Mouse (Mus musculus) midbrain, embryonic 11.5 days (tissue): ENCODE data around the gene Pnrc2. TPM values are rescaled to one million over a fixed set of nuclear protein-coding genes. Genes with fewer than 3 reads are reported as not detected.

Source experiments
- ATAC-seq: fragments of 200-750 bp; cut with Nextera tagmentation; 2 replicates; pipeline ENCODE4 v1.8.0; 2017; ENCODE audit warnings: moderate TSS enrichment, moderate library complexity; ENCODE audit not compliant: low FRiP score
- DNase-seq: peaks from one replicate; pipeline ENCODE4 v3.0.0; 2015; ENCODE audit warnings: low spot score; ENCODE audit errors: missing footprints
- H3K27ac ChIP-seq: fragments of 300-500 bp; sonication (generic); 2 replicates; pipeline ENCODE4 v1.5.1; 2014; ENCODE audit warnings: low read depth, low read length
- H3K27me3 ChIP-seq: fragments of 300-500 bp; sonication (generic); 2 replicates; pipeline ENCODE4 v1.6.1; 2014; ENCODE audit warnings: mild to moderate bottlenecking, low read length, moderate library complexity, mixed read lengths; ENCODE audit not compliant: control insufficient read depth, insufficient read depth
- H3K36me3 ChIP-seq: fragments of 300-500 bp; sonication (generic); 2 replicates; pipeline ENCODE4 v1.6.1; 2014; ENCODE audit warnings: mild to moderate bottlenecking, low read length, moderate library complexity, mixed read lengths; ENCODE audit not compliant: control insufficient read depth, insufficient read depth
- H3K4me1 ChIP-seq: fragments of 300-500 bp; sonication (generic); 2 replicates; pipeline ENCODE4 v1.6.1; 2014; ENCODE audit warnings: low read length; ENCODE audit not compliant: control insufficient read depth, insufficient read depth
- H3K4me2 ChIP-seq: fragments of 300-500 bp; sonication (generic); 2 replicates; pipeline ENCODE4 v1.6.1; 2014; ENCODE audit warnings: mild to moderate bottlenecking, moderate library complexity
- H3K4me3 ChIP-seq: fragments of 300-500 bp; sonication (generic); 2 replicates; pipeline ENCODE4 v1.5.1; 2014; ENCODE audit warnings: low read depth, low read length
- H3K9ac ChIP-seq: fragments of 300-500 bp; sonication (generic); 2 replicates; pipeline ENCODE4 v1.6.1; 2014; ENCODE audit warnings: low read length
- H3K9me3 ChIP-seq: fragments of 300-500 bp; sonication (generic); 2 replicates; pipeline ENCODE4 v1.6.1; 2016; ENCODE audit warnings: low read length; ENCODE audit not compliant: control insufficient read depth
- WGBS: fragments of 180-500 bp; shearing (Covaris S2); extraction: QIAGEN DNeasy Blood & Tissue Kit; methylation state at CpG from one replicate; pipeline ENCODE4 v1.1.7; 2014; 5-methylcytosine and 5-hydroxymethylcytosine counted together
- polyA plus RNA-seq: library from polyadenylated mRNA; unstranded; fragments of >200 nt; fragmentation: Nextera tagmentation; extraction: Ambion mirVana; gene quantifications from 2 replicates; pipeline ENCODE4 v1.2.1, GENCODE M21; 2014

The Pnrc2 gene
- polyA plus RNA-seq, 1 experiment from 2014 or later = 258 TPM

DNA sequence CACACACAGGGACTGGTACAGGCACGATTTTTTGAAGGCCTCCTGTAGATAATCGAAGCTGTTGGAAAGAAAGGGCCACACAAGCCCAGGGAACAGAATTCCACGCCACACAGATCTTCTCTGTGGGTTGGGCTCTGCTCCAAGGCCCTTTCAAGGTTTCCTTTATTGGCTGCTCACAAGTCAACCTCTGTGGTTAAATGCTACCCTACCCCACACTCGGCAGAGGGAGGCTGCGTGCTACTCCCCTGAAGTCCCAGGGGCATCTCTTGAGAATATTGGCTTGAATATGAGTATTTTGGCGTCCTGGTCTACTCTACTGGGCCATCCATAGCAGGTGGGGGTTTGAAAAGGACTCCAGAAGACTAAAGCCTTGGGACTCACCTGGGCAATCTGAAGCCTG is 22.5 kb upstream of the Pnrc2 start:
- H3K9ac ChIP-seq = no peak overlapping the region
- ATAC-seq = no peak
- H3K27ac ChIP-seq = no peak overlapping the region
- no peak for DNase-seq
- 80% methylated on average over 6 of the region's 6 CpGs for WGBS
- no peaks in the 10 kb centered on the region for H3K27me3 ChIP-seq
- H3K4me2 ChIP-seq = no peak overlapping the region
- no peaks in the 10 kb centered on the region for H3K36me3 ChIP-seq
- no peaks in the 10 kb centered on the region for H3K4me1 ChIP-seq
- H3K4me3 ChIP-seq = no peak overlapping the region
- no peaks in the 10 kb centered on the region for H3K9me3 ChIP-seq

DNA sequence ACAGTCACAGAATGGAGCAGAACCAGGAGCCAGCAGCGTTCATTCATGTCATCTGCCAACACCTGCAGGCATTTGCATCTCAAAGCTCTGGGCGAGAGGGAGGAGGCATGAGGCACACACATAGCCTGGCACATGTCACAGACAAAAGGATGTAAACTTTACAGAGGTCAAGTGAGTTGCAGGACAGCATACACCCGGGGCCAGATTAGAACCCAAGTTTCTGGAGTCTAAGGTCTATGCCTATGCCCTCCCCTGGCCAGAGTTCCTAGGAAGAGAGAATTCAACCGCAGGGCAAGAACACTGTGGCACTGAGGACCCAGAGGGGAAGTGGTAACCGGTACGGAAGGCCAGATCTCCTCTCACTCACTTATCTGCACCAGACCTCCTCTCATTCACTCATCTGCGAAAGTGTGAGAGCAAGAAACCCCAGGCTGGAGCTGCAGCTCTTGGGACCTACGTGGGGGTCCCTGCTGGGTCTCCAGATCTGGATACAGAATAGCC is 21.5 kb upstream of the Pnrc2 start, which contains the start of gene Cnr2:
Gene Cnr2, plus strand, starts transcription at position 324 of the 501 bp plus-strand sequence.
- Histone ChIP-seq H3K36me3 (no peaks in the 10 kb centered on the region), H3K27ac (no peak within 1 kb of the TSS), H3K4me2 (no peak within 1 kb of the TSS), H3K9me3 (no peaks in the 10 kb centered on the region), H3K27me3 (no peaks in the 10 kb centered on the region), H3K9ac (no peak within 1 kb of the TSS), H3K4me3 (no peak within 1 kb of the TSS), H3K4me1 (no peaks in the 10 kb centered on the region)
- DNase-seq (no peak), ATAC-seq (no peak)
- WGBS = 69% methylated on average over 8 of the region's 8 CpGs

DNA sequence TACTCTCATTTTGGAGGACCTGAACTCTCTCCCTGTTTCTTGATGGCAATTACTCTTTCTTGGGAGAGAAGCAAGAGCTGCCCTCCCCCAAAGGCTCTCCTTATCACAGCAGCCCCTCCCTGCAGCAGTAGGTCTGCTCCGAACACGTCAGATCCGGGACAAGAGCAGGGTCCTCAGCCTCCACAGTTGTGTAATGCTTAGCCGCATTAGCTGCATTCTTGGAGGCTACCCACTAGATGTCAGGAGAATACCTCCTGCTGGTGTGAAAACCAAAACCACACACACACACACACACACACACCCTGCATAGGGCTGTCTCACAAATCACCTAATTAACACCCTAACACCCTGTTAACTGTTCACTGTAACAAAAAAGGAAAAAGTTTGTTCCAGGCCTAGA is 19.2 kb upstream of the Pnrc2 start:
- DNase-seq (no peak), ATAC-seq (no peak)
- Histone ChIP-seq H3K27me3 (no peaks in the 10 kb centered on the region), H3K4me3 (no peak overlapping the region), H3K27ac (no peak overlapping the region), H3K4me1 (no peaks in the 10 kb centered on the region), H3K4me2 (no peak overlapping the region), H3K36me3 (no peaks in the 10 kb centered on the region), H3K9me3 (no peaks in the 10 kb centered on the region), H3K9ac (no peak overlapping the region)
- WGBS = 70% methylated on average over 4 of the region's 4 CpGs

DNA sequence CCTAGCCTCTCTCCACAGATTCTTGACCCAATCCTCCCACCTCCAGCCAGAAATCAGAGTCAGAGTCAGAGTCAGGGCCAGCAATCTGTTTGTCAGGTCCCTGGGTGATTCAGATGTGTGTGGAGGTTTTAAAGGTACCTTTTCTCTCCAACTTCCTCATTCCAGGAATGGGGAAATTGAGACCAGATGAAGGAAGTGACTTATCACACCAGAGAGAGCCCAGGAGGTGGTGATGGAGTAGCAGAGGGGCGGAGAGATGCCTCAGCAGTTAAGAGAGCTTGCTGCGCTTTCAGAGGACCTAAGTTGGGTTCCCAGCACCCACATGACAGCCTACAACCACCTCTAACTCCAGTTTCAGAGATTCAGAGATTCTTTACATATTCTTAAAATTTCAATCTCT is 17.9 kb upstream of the Pnrc2 start:
- no peak overlapping the region for H3K9ac ChIP-seq
- H3K4me1 ChIP-seq = no peaks in the 10 kb centered on the region
- no peak for DNase-seq
- H3K27ac ChIP-seq = no peak overlapping the region
- 83% methylated on average over 2 of the region's 2 CpGs for WGBS
- no peak for ATAC-seq
- H3K4me2 ChIP-seq = no peak overlapping the region
- no peaks in the 10 kb centered on the region for H3K36me3 ChIP-seq
- no peaks in the 10 kb centered on the region for H3K27me3 ChIP-seq
- no peaks in the 10 kb centered on the region for H3K9me3 ChIP-seq
- no peak overlapping the region for H3K4me3 ChIP-seq

DNA sequence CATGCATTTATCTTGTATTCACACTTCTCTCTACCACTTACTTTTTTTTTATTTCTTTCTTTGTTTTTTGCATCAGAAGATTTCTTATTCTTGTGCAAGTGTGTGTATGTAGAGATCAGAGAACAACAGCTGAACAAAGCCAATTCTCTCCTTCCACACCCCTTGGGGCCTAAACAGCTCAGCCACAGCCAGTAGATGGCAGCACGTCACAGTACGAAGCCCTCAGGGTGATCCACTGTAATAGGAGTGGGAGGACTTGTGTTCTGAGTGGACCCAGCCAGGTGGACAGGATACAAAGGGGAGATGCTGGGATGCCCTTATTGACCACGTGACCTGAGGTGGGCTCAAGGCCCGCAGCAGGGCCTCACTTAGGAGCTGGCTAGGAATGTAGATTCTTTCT is 16.2 kb upstream of the Pnrc2 start:
- H3K27me3 ChIP-seq = no peaks in the 10 kb centered on the region
- 6% methylated on average over 4 of the region's 4 CpGs for WGBS
- ATAC-seq = peak; percentile 70

DNA sequence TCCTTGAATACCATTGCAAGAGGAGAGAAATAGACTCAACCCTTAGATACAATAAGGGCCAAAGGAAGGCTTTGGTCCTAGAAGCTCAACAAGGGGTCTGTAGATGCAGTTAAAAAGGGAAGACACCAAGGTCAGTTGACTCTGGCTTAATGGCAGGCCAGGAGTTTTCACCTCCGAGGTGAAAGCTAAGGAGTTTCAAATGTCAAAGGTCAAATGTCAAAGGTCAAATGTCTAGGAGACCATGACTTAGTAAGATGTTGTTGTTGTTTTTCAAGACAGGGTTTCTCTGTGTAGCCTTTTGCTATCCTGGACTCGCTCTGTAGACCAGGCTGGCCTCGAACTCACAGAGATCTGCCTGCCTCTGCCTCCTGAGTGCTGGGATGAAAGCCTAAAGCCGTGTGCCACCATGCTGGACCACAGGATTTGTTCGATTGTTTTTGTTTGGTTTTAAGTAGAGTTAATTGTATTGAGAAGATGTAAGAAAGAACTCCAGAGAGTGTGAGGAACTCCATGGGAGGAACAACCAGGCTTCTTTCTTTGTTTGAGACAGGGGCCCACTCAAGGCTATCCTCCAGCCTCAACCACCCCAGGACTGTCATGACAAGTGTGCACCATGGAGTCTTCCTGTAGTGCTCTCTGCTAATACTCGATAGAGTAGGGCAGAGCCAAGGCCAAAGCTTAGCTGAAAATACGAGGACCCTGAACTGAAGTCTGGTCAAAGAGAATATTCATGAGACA is 15.7 kb upstream of the Pnrc2 start:
- H3K4me2 ChIP-seq = no peak overlapping the region
- no peaks in the 10 kb centered on the region for H3K36me3 ChIP-seq
- no peak overlapping the region for H3K4me3 ChIP-seq
- H3K9me3 ChIP-seq = no peaks in the 10 kb centered on the region
- ATAC-seq (no peak), DNase-seq (peak; percentile 85)
- 84% methylated on average over 7 of the region's 7 CpGs for WGBS
- H3K9ac ChIP-seq = no peak overlapping the region
- no peaks in the 10 kb centered on the region for H3K27me3 ChIP-seq
- H3K4me1 ChIP-seq = no peaks in the 10 kb centered on the region
- H3K27ac ChIP-seq = no peak overlapping the region

More for the DNA sequence above, 16.2 kb upstream of the Pnrc2 start:
- H3K4me2 ChIP-seq = no peak overlapping the region
- DNase-seq = peak; percentile 93
- no peaks in the 10 kb centered on the region for H3K4me1 ChIP-seq
- H3K36me3 ChIP-seq = no peaks in the 10 kb centered on the region
- no peak overlapping the region for H3K4me3 ChIP-seq
- no peak overlapping the region for H3K27ac ChIP-seq
- H3K9me3 ChIP-seq = no peaks in the 10 kb centered on the region
- H3K9ac ChIP-seq = no peak overlapping the region

DNA sequence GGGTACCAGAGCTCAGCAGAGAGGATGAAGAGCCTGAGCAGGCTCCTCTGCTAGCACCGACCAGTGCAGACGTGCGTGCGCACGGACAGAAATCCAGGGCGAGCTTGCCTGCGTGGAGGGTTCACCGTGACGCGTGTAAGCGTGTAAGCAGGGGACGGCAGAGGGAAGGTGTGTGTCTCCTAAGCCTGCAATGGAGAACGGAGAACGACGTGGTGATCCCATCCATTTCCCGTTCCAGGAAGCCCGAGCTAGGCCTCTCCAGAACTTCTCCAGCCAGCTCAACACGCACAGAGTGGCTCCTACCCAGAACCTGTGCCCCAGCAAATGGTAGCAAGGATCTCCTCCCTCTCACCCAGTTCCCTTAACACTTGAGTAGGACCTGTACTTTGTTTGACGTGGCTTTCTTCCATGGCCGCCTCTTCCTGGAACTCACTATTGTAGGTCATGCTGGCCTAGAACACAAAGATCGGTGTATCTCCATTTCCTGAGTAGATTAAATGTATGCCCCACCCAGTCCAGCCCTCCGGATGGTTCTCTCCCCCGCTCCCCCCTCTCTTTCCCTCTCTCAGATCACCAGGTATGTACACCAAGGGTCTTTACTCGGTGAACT is 14.9 kb upstream of the Pnrc2 start:
- H3K4me3 ChIP-seq = no peak overlapping the region
- H3K4me1 ChIP-seq = no peaks in the 10 kb centered on the region
- no peak overlapping the region for H3K27ac ChIP-seq
- no peak overlapping the region for H3K4me2 ChIP-seq
- no peak overlapping the region for H3K9ac ChIP-seq
- WGBS = 94% methylated on average over 24 of the region's 24 CpGs
- DNase-seq (no peak), ATAC-seq (no peak)
- no peaks in the 10 kb centered on the region for H3K27me3 ChIP-seq
- H3K9me3 ChIP-seq = no peaks in the 10 kb centered on the region
- no peaks in the 10 kb centered on the region for H3K36me3 ChIP-seq

DNA sequence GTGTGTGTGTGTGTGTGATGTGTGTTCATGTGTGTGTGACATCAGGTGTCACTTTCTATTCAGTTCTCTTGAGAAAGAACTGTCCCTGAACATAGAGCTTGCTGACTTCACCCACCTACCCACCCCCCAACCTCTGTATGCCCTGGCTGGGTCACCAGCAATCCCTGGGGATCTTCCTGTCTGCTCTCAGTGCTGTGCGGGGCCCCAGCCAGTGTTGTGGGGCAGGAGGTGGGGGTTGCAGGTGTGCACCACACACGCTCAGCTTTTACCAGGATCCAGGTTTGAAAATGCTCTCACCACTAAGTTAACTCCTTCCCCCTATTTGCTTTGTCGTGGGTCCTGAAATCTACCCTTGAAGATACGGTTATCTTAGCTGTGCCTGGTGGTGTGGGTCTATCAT is 12.5 kb upstream of the Pnrc2 start:
- no peaks in the 10 kb centered on the region for H3K4me1 ChIP-seq
- H3K4me3 ChIP-seq = no peak overlapping the region
- no peak for ATAC-seq
- no peaks in the 10 kb centered on the region for H3K27me3 ChIP-seq
- H3K9me3 ChIP-seq = no peaks in the 10 kb centered on the region
- H3K4me2 ChIP-seq = no peak overlapping the region
- H3K27ac ChIP-seq = no peak overlapping the region
- no peak overlapping the region for H3K9ac ChIP-seq
- WGBS = 90% methylated on average over 4 of the region's 4 CpGs
- H3K36me3 ChIP-seq = no peaks in the 10 kb centered on the region
- no peak for DNase-seq

DNA sequence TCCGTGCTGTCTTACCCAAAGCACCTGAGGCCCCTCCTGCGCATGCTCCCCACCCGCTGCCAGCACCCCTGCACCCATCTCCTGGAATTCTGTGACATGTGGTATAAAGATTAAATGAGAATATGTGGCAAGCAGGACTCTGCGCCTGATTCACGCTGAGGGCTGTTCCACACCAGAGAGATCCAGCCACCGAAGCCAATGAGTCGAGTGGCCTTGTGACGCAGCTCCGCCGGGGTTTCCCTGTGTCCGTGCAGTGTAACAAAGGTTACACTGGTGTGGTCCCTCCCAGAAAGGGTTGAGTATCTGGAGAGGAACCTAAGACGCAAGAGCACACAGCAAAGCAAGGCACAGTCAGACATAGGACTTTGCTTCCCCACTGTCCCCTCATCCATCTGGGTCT is 12.0 kb upstream of the Pnrc2 start:
- 86% methylated on average over 12 of the region's 12 CpGs for WGBS

More for the DNA sequence above, 12.0 kb upstream of the Pnrc2 start:
- H3K9ac ChIP-seq = no peak overlapping the region
- no peak for DNase-seq
- H3K36me3 ChIP-seq = no peaks in the 10 kb centered on the region
- ATAC-seq = no peak
- H3K9me3 ChIP-seq = no peaks in the 10 kb centered on the region
- no peaks in the 10 kb centered on the region for H3K27me3 ChIP-seq
- H3K4me1 ChIP-seq = no peaks in the 10 kb centered on the region
- H3K27ac ChIP-seq = no peak overlapping the region
- no peak overlapping the region for H3K4me2 ChIP-seq
- no peak overlapping the region for H3K4me3 ChIP-seq
